Mouse (Mus musculus) hindbrain, embryonic 11.5 days (tissue): ENCODE data around the gene Hsp90ab1. TPM values are rescaled to one million over a fixed set of nuclear protein-coding genes. Genes with fewer than 3 reads are reported as not detected.

Experiments
- ATAC-seq: fragments of 200-750 bp; cut with Nextera tagmentation; 2 replicates; pipeline ENCODE4 v1.8.0; 2017; ENCODE audit warnings: mild to moderate bottlenecking, moderate TSS enrichment, moderate library complexity; ENCODE audit not compliant: low FRiP score
- DNase-seq: peaks from one replicate; pipeline ENCODE4 v3.0.0-alpha.2; 2015; ENCODE audit warnings: low spot score
- H3K27ac ChIP-seq: fragments of 300-500 bp; sonication (generic); 2 replicates; pipeline ENCODE4 v1.5.1; 2014; ENCODE audit warnings: mild to moderate bottlenecking, low read depth, low read length
- H3K27me3 ChIP-seq: fragments of 300-500 bp; sonication (generic); 2 replicates; pipeline ENCODE4 v1.6.1; 2014; ENCODE audit warnings: mild to moderate bottlenecking, low read length, moderate library complexity, mixed read lengths; ENCODE audit not compliant: control insufficient read depth, insufficient read depth
- H3K36me3 ChIP-seq: fragments of 300-500 bp; sonication (generic); 2 replicates; pipeline ENCODE4 v1.6.1; 2014; ENCODE audit warnings: mild to moderate bottlenecking, low read length, moderate library complexity, mixed read lengths; ENCODE audit not compliant: control insufficient read depth, insufficient read depth
- H3K4me1 ChIP-seq: fragments of 300-500 bp; sonication (generic); replicated peaks from 2 replicates; pipeline ENCODE4 v1.6.1; 2014; ENCODE audit warnings: low read length, mixed read lengths; ENCODE audit not compliant: control insufficient read depth, insufficient read depth
- H3K4me2 ChIP-seq: fragments of 300-500 bp; sonication (generic); replicated peaks from 2 replicates; pipeline ENCODE4 v1.6.1; 2014; ENCODE audit warnings: mild to moderate bottlenecking, low read depth, low read length
- H3K4me3 ChIP-seq: fragments of 300-500 bp; sonication (generic); 2 replicates; pipeline ENCODE4 v1.5.1; 2014; ENCODE audit warnings: low read depth, low read length
- H3K9ac ChIP-seq: fragments of 300-500 bp; sonication (generic); 2 replicates; pipeline ENCODE4 v1.6.1; 2014; ENCODE audit warnings: low read depth, low read length
- H3K9me3 ChIP-seq: fragments of 300-500 bp; sonication (generic); 2 replicates; pipeline ENCODE4 v1.6.1; 2016; ENCODE audit warnings: low read length; ENCODE audit not compliant: control insufficient read depth
- WGBS: fragments of 180-500 bp; shearing (Covaris S2); extraction: QIAGEN DNeasy Blood & Tissue Kit; methylation state at CpG from one replicate; pipeline ENCODE4 v1.1.7; 2014; 5-methylcytosine and 5-hydroxymethylcytosine counted together
- polyA plus RNA-seq: library from polyadenylated mRNA; unstranded; fragments of >200 nt; fragmentation: Nextera tagmentation; extraction: Ambion mirVana; gene quantifications from 2 replicates; pipeline ENCODE4 v1.2.1, GENCODE M21; 2014

The Hsp90ab1 gene
- polyA plus RNA-seq, 1 experiment from 2014 or later, result 1,644 TPM

DNA sequence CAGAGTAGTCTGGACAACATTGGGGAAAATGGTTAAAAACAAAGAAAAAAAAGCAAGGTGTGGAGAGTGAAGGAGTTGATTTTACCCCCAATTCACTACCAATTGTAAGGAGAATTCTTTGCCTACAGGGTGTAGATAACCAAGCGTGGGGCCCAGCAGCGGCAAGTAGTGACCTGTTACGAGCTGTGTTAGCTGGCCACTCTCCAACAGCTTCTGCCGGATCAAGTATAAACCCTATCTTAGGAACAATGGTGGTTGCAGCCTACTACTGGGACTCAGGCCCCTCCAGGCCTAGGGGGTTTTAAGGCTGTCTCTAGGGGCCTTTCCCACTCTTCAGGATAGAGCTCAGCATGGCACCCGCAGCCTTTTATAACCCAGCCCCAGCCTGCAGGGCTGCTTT, 5.2 kb upstream of the Hsp90ab1 start:
- no peak for DNase-seq
- H3K4me1 ChIP-seq, result no peaks in the 10 kb centered on the region

DNA sequence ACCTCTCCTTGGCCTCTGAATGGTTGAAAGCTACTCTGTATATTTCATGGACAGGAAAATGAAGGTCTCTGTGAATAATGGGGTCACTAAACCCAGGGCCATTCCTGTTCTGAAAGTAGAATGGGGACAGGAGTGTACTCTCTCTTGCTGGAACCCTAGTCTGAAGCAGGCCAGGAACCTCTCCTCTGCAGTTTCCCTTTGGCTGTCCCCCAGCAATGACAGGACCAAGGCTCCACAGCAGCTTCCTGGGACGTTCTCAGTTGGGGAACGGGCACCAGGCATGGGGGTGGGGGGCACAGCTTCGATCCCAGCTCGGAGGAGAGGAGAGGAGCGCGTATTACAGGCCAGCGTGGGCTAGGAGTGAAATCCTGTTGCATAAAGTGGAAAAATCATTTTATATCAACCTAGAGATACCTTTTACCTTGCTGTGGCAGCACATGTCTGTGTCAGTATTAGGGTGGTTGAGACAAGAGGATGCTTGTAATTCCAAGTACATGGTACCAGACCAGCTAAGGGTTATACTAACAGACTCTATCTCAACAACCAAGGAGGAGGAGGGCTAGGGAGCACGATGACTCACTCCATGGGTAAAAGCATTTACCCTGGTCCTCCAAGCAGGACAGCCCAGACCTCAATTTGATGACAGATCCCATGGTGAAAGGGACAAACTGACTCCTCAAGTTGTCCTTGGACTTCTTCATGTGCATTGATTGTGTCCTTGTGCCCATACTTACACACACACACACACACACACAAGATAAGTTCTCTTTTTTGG, 2.2 kb upstream of the Hsp90ab1 start:
- Histone ChIP-seq H3K4me2 (no peak overlapping the region), H3K27me3 (no peaks in the 10 kb centered on the region), H3K36me3 (peaks cover 10% of the 10 kb centered on the region), H3K9ac (peak overlapping the region; percentile 85; the same call in 1 of the 2 replicates), H3K4me3 (no peak overlapping the region), H3K27ac (0 out of 2 replicates have a peak overlapping the region, but pooled peaks have one; percentile 92), H3K4me1 (0 out of 2 replicates have a peak, but pooled peaks cover 4% of the 10 kb centered on the region), H3K9me3 (no peaks in the 10 kb centered on the region)
- 91% methylated on average over 8 of the region's 8 CpGs for WGBS
- DNase-seq, result no peak
- no peak for ATAC-seq

More for the DNA sequence above, 5.2 kb upstream of the Hsp90ab1 start:
- Histone ChIP-seq H3K4me3 (no peak overlapping the region), H3K9ac (no peak overlapping the region), H3K4me2 (no peak overlapping the region), H3K9me3 (no peaks in the 10 kb centered on the region), H3K36me3 (no peaks in the 10 kb centered on the region), H3K27me3 (no peaks in the 10 kb centered on the region), H3K27ac (no peak overlapping the region)
- no peak for ATAC-seq
- 74% methylated on average over 5 of the region's 5 CpGs for WGBS

DNA sequence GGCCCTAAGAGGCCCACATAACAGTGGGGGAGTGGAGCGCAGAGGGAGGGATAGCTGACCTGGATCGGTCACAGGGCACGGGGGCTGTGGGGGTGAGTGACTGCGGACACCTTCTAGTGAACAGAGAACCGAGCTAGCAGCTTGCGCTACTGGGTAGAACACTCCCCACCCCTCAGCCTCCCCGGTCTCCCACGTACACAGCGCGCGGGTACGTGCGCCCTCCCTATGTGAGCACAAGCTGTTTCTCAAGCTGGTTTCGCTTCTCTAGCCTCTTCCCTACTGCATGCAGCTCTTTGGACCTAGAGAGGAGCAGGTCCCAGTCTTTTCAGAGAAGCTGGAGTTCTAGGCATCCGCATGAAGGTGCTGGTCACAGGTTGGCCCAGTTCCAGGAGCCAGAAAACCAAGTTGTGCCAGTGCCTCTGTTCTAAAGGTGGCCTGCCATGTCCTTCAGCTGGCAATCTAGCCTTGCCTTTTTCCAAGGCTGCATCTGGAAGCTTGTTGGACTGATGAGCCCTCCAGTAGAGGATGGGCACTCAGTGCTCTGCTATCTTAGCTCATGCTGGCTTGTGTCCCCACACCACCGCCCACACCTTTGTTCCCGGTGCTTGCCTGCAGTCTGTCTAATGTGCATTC, 1.2 kb upstream of the Hsp90ab1 start:
- Histone ChIP-seq H3K4me1 (peaks cover 4% of the 10 kb centered on the region; the same call in 1 of the 2 replicates), H3K36me3 (peaks cover 14% of the 10 kb centered on the region), H3K4me2 (peak overlapping the region; percentile 86), H3K9ac (peak overlapping the region; percentile 85), H3K27me3 (no peaks in the 10 kb centered on the region), H3K9me3 (no peaks in the 10 kb centered on the region), H3K27ac (peak overlapping the region; percentile 92), H3K4me3 (peak overlapping the region; percentile 92)
- DNase-seq (peak; percentile 68), ATAC-seq (peak; percentile 34)
- 4% methylated on average over 17 of the region's 17 CpGs for WGBS

- peak overlapping the region; percentile 92 for H3K4me3 ChIP-seq
- no peaks in the 10 kb centered on the region for H3K27me3 ChIP-seq
- DNase-seq (peak; percentile 94), ATAC-seq (peak; percentile 70)
- peak overlapping the region; percentile 86 for H3K4me2 ChIP-seq
- 0% methylated on average over 18 of the region's 18 CpGs for WGBS
- peak overlapping the region; percentile 85 for H3K9ac ChIP-seq
- H3K9me3 ChIP-seq, result no peaks in the 10 kb centered on the region
- H3K36me3 ChIP-seq, result peaks cover 18% of the 10 kb centered on the region
- peak overlapping the region; percentile 92 for H3K27ac ChIP-seq
- peaks cover 4% of the 10 kb centered on the region; the same call in 1 of the 2 replicates for H3K4me1 ChIP-seq
Observed at GRCm38 (mm10) chr17:45573780-45574123, 681 bp upstream of the Hsp90ab1 start.

- peak; percentile 67 for ATAC-seq
- Histone ChIP-seq H3K4me3 (peak overlapping the region; percentile 92), H3K4me1 (peaks cover 4% of the 10 kb centered on the region; the same call in 1 of the 2 replicates)
Observed at GRCm38 (mm10) chr17:45572103-45573086, 676 bp downstream of the Hsp90ab1 start.

DNA sequence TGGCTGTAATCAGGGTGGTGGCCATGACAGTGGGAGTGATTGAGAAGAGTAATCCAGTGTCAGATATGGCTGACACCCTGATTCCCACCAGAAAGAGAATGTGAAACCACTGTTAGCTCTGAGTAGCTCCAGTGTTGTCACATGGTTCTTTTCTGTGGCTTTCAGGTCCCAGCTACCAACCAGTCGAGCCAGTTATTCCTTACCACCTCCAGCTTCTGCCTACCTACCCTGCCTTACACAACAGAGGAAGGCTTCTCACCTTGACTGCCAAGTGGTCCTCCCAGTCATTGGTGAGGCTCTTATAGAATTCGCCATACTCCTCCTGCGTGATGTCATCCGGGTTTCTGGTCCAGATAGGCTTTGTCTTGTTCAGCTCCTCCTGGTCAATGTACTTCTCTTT, 3.1 kb downstream of the Hsp90ab1 start:
- WGBS, result 82% methylated on average over 4 of the region's 4 CpGs
- no peak overlapping the region for H3K9ac ChIP-seq
- H3K27me3 ChIP-seq, result no peaks in the 10 kb centered on the region
- ATAC-seq, result no peak
- DNase-seq, result no peak
- H3K36me3 ChIP-seq, result peaks cover 20% of the 10 kb centered on the region
- H3K9me3 ChIP-seq, result no peaks in the 10 kb centered on the region
- H3K4me3 ChIP-seq, result no peak overlapping the region
- peaks cover 7% of the 10 kb centered on the region; the same call in 1 of the 2 replicates for H3K4me1 ChIP-seq
- no peak overlapping the region for H3K27ac ChIP-seq
- H3K4me2 ChIP-seq, result no peak overlapping the region

More at GRCm38 (mm10) chr17:45572103-45573086, 676 bp downstream of the Hsp90ab1 start:
- Histone ChIP-seq H3K27me3 (no peaks in the 10 kb centered on the region), H3K9me3 (no peaks in the 10 kb centered on the region), H3K36me3 (peaks cover 20% of the 10 kb centered on the region), H3K27ac (peak overlapping the region; percentile 92), H3K4me2 (peak overlapping the region; percentile 86), H3K9ac (peak overlapping the region; percentile 99)
- WGBS, result under 1% methylated on average over 56 of the region's 57 CpGs
- DNase-seq, result peak; percentile 89

- ATAC-seq, result no peak
- Histone ChIP-seq H3K9ac (no peak overlapping the region), H3K4me2 (no peak overlapping the region), H3K27ac (no peak overlapping the region), H3K4me3 (no peak overlapping the region), H3K36me3 (peaks cover 20% of the 10 kb centered on the region), H3K27me3 (no peaks in the 10 kb centered on the region), H3K9me3 (no peaks in the 10 kb centered on the region), H3K4me1 (peaks cover 7% of the 10 kb centered on the region; the same call in 1 of the 2 replicates)
- WGBS, result 90% methylated on average over 12 of the region's 12 CpGs
- no peak for DNase-seq
Observed at GRCm38 (mm10) chr17:45568990-45569389, 4.1 kb downstream of the Hsp90ab1 start.

DNA sequence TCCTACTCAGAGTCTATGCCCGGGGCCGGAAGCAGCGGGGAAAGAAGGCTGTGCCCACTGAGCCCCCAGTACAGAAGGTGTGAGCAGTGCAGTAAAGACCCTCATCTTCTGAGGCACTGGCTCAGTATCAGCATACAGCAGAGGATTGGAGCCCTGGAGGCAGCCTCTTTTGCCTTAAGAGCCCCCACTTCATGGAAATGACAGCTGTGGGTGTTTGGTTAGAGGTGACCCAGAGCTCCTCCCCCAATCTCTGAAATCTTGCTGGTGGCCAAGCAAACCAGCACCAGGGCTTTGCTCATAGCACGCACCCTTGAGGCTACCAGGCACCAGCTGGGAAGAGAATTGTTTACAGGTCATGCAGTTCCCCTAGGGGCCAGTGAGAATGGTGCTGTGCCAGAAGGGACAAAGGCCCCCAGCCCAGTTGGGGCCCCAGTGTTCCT, 5.9 kb downstream of the Hsp90ab1 start:
- no peak overlapping the region for H3K4me3 ChIP-seq
- no peak for ATAC-seq
- peaks cover 7% of the 10 kb centered on the region; the same call in 1 of the 2 replicates for H3K4me1 ChIP-seq
- H3K27ac ChIP-seq, result no peak overlapping the region
- WGBS, result 32% methylated on average over 4 of the region's 4 CpGs
- no peaks in the 10 kb centered on the region for H3K27me3 ChIP-seq
- DNase-seq, result no peak
- peaks cover 20% of the 10 kb centered on the region for H3K36me3 ChIP-seq
- H3K9me3 ChIP-seq, result no peaks in the 10 kb centered on the region
- no peak overlapping the region for H3K4me2 ChIP-seq
- no peak overlapping the region for H3K9ac ChIP-seq
